Mouse (Mus musculus) kidney, adult 2 months (tissue): ENCODE measurements at regions not wholly inside any gene's neighbourhood (a gene's known extent, or its start where the extent isn't known, plus 50 kb on each side); places are given as distances from the start of the nearest gene placed in this dataset.

Experiments
- CTCF ChIP-seq: fragments of 200-500 bp; conservative IDR thresholded peaks from 2 replicates; pipeline ENCODE4 v1.5.1; 2011; ENCODE audit warnings: low read depth, mild to moderate bottlenecking, control low read depth, low read length, moderate library complexity, mixed read lengths; ENCODE audit not compliant: insufficient read depth, insufficient read length
- POLR2A ChIP-seq: fragments of 200-500 bp; IDR thresholded peaks from one replicate; pipeline ENCODE4 v1.6.1; 2011; ENCODE audit warnings: low read depth, low read length, control low read depth

DNA sequence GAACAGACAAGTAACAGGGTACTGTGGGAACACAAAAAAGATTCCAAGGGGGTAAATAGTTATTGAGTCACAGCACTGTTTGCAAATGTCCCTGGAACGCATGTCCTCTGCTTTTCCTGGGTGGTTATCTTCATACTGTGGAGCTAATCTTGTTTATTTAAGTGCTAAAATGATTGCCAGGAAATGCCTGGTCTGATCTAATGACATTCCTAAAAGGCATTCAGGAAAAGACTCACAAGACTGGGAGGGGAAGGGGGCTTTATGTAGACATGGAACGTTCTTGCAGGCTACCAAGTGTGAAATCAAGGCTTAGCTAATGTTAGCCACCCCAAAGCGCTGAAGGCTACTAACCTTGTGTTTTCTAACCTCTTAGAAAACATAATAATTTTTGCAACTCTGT is 287.0 kb upstream of the Ccdc54 start:
- TF ChIP-seq CTCF (no peak), POLR2A (no peak)
